ENCODE assay signal across 1 mouse cellular context in genomic region chr4:117202992-117203354, GRCm38 (mm10).
TF ChIP-seq lines count a peak whose summit lies in the region.

No protein-coding gene starts in this region.

TF ChIP-seq in MEL, 35 proteins besides CTCF, POLR2A, EP300 and RAD21:
- TF ChIP-seq MXI1 (IDR thresholded peaks at IDR 0.05; ENCODE audit: low read depth, low read length) = no peak
- TF ChIP-seq TBP (IDR thresholded peaks at IDR 0.05; ENCODE audit: low read depth, low read length) = peak; percentile 91
